Mouse (Mus musculus) lung, embryonic 16.5 days (tissue): ENCODE data around the gene Slc25a30. TPM values are rescaled to one million over a fixed set of nuclear protein-coding genes. Genes with fewer than 3 reads are reported as not detected.

Experiments used
- ATAC-seq: fragments of 200-750 bp; cut with Nextera tagmentation; 2 replicates; pipeline ENCODE4 v1.8.0; 2017; ENCODE audit warnings: low read depth, mild to moderate bottlenecking, moderate library complexity
- H3K27ac ChIP-seq: fragments of 300-500 bp; sonication (generic); 2 replicates; pipeline ENCODE4 v1.5.1; 2014; ENCODE audit warnings: mild to moderate bottlenecking, control low read depth, low read length
- H3K27me3 ChIP-seq: fragments of 300-500 bp; sonication (generic); 2 replicates; pipeline ENCODE4 v1.6.1; 2014; ENCODE audit warnings: low read depth, low read length, mixed read lengths; ENCODE audit not compliant: control insufficient read depth, insufficient read depth
- H3K36me3 ChIP-seq: fragments of 300-500 bp; sonication (generic); 2 replicates; pipeline ENCODE4 v1.6.1; 2014; ENCODE audit warnings: low read length; ENCODE audit not compliant: control insufficient read depth, insufficient read depth
- H3K4me1 ChIP-seq: fragments of 300-500 bp; sonication (generic); replicated peaks from 2 replicates; pipeline ENCODE4 v1.6.1; 2014; ENCODE audit warnings: low read length, mixed read lengths; ENCODE audit not compliant: control insufficient read depth, insufficient read depth
- H3K4me2 ChIP-seq: fragments of 300-500 bp; sonication (generic); 2 replicates; pipeline ENCODE4 v1.6.1; 2014; ENCODE audit warnings: low read depth, low read length, control low read depth
- H3K4me3 ChIP-seq: fragments of 300-500 bp; sonication (generic); 2 replicates; pipeline ENCODE4 v1.5.1; 2014; ENCODE audit warnings: mild to moderate bottlenecking, low read length, control low read depth
- H3K9ac ChIP-seq: fragments of 300-500 bp; sonication (generic); 2 replicates; pipeline ENCODE4 v1.6.1; 2014; ENCODE audit warnings: low read length, control low read depth
- H3K9me3 ChIP-seq: fragments of 300-500 bp; sonication (generic); 2 replicates; pipeline ENCODE4 v1.6.1; 2016; ENCODE audit warnings: low read length; ENCODE audit not compliant: control insufficient read depth
- WGBS: fragments of 180-500 bp; shearing (Covaris S2); extraction: QIAGEN DNeasy Blood & Tissue Kit; methylation state at CpG from one replicate; pipeline ENCODE4 v1.1.7; 2014; 5-methylcytosine and 5-hydroxymethylcytosine counted together
- polyA plus RNA-seq: library from polyadenylated mRNA; unstranded; fragments of >200 nt; fragmentation: Nextera tagmentation; extraction: Ambion mirVana; gene quantifications from 2 replicates; pipeline ENCODE4 v1.2.1, GENCODE M21; 2015

Gene Slc25a30
- polyA plus RNA-seq, 1 experiment from 2014 or later: 3.3 TPM

- peak; percentile 40 for ATAC-seq
- H3K36me3 ChIP-seq: no peaks in the 10 kb centered on the region
- H3K4me1 ChIP-seq: peaks cover 19% of the 10 kb centered on the region
- peak overlapping the region; percentile 5 for H3K9ac ChIP-seq
- no peaks in the 10 kb centered on the region; the same call in 1 of the 2 replicates for H3K27me3 ChIP-seq
- H3K27ac ChIP-seq: no peak overlapping the region
- WGBS: 5% methylated on average over 32 of the region's 32 CpGs
- H3K9me3 ChIP-seq: no peaks in the 10 kb centered on the region
- H3K4me2 ChIP-seq: peak overlapping the region; percentile 69
- peak overlapping the region; percentile 36 for H3K4me3 ChIP-seq
Measured at GRCm38 (mm10) chr14:75828866-75829806, 42.3 kb upstream of the Slc25a30 start.

GRCm38 (mm10) chr14:75828221-75828620 lies 41.4 kb upstream of the Slc25a30 start:
- no peak for ATAC-seq
- H3K4me2 ChIP-seq: peak overlapping the region; percentile 10; the same call in 1 of the 2 replicates

GRCm38 (mm10) chr14:75826851-75827410 lies 40.1 kb upstream of the Slc25a30 start:
- H3K9me3 ChIP-seq: no peaks in the 10 kb centered on the region

More at GRCm38 (mm10) chr14:75828221-75828620, 41.4 kb upstream of the Slc25a30 start:
- Histone ChIP-seq H3K9me3 (no peaks in the 10 kb centered on the region), H3K27me3 (no peaks in the 10 kb centered on the region; the same call in 1 of the 2 replicates), H3K4me1 (peaks cover 15% of the 10 kb centered on the region), H3K9ac (no peak overlapping the region), H3K36me3 (no peaks in the 10 kb centered on the region), H3K27ac (no peak overlapping the region), H3K4me3 (no peak overlapping the region)
- 33% methylated on average over 11 of the region's 11 CpGs for WGBS

GRCm38 (mm10) chr14:75820007-75820406 lies 33.2 kb upstream of the Slc25a30 start:
- H3K9ac ChIP-seq: no peak overlapping the region
- H3K4me2 ChIP-seq: no peak overlapping the region
- H3K36me3 ChIP-seq: no peaks in the 10 kb centered on the region
- no peaks in the 10 kb centered on the region for H3K27me3 ChIP-seq
- no peak overlapping the region for H3K27ac ChIP-seq
- H3K9me3 ChIP-seq: no peaks in the 10 kb centered on the region
- 69% methylated on average over 5 of the region's 5 CpGs for WGBS
- no peaks in the 10 kb centered on the region for H3K4me1 ChIP-seq
- H3K4me3 ChIP-seq: no peak overlapping the region
- ATAC-seq: no peak

More at GRCm38 (mm10) chr14:75826851-75827410, 40.1 kb upstream of the Slc25a30 start:
- no peak for ATAC-seq
- no peak overlapping the region for H3K4me3 ChIP-seq
- WGBS: 54% methylated on average over 3 of the region's 3 CpGs
- peaks cover 9% of the 10 kb centered on the region; the same call in 1 of the 2 replicates for H3K4me1 ChIP-seq
- H3K9ac ChIP-seq: no peak overlapping the region
- H3K4me2 ChIP-seq: no peak overlapping the region
- no peaks in the 10 kb centered on the region; the same call in 1 of the 2 replicates for H3K27me3 ChIP-seq
- H3K36me3 ChIP-seq: no peaks in the 10 kb centered on the region
- H3K27ac ChIP-seq: no peak overlapping the region

- H3K9ac ChIP-seq: no peak overlapping the region
- no peak for ATAC-seq
- no peak overlapping the region for H3K27ac ChIP-seq
- WGBS: 78% methylated on average over 2 of the region's 2 CpGs
- no peaks in the 10 kb centered on the region for H3K27me3 ChIP-seq
- no peaks in the 10 kb centered on the region for H3K4me1 ChIP-seq
- H3K4me3 ChIP-seq: no peak overlapping the region
- no peaks in the 10 kb centered on the region for H3K9me3 ChIP-seq
- H3K4me2 ChIP-seq: no peak overlapping the region
- H3K36me3 ChIP-seq: no peaks in the 10 kb centered on the region
Measured at GRCm38 (mm10) chr14:75819341-75819740, 32.5 kb upstream of the Slc25a30 start.

GRCm38 (mm10) chr14:75818528-75818927 lies 31.7 kb upstream of the Slc25a30 start:
- Histone ChIP-seq H3K36me3 (no peaks in the 10 kb centered on the region), H3K4me3 (no peak overlapping the region), H3K27ac (no peak overlapping the region), H3K9me3 (no peaks in the 10 kb centered on the region), H3K9ac (no peak overlapping the region), H3K27me3 (no peaks in the 10 kb centered on the region), H3K4me2 (no peak overlapping the region), H3K4me1 (no peaks in the 10 kb centered on the region)
- WGBS: 70% methylated on average over 2 of the region's 2 CpGs
- ATAC-seq: no peak

GRCm38 (mm10) chr14:75809931-75810330 lies 23.1 kb upstream of the Slc25a30 start:
- Histone ChIP-seq H3K9ac (no peak overlapping the region), H3K27ac (no peak overlapping the region), H3K36me3 (no peaks in the 10 kb centered on the region), H3K4me2 (no peak overlapping the region), H3K9me3 (no peaks in the 10 kb centered on the region), H3K27me3 (no peaks in the 10 kb centered on the region), H3K4me3 (no peak overlapping the region), H3K4me1 (no peaks in the 10 kb centered on the region)
- ATAC-seq: no peak
- WGBS: 84% methylated on average over 6 of the region's 6 CpGs

- no peaks in the 10 kb centered on the region for H3K36me3 ChIP-seq
- no peak overlapping the region for H3K4me2 ChIP-seq
- no peaks in the 10 kb centered on the region for H3K9me3 ChIP-seq
- H3K27me3 ChIP-seq: no peaks in the 10 kb centered on the region
- WGBS: 57% methylated on average over 8 of the region's 8 CpGs
- no peaks in the 10 kb centered on the region for H3K4me1 ChIP-seq
- H3K4me3 ChIP-seq: no peak overlapping the region
- H3K9ac ChIP-seq: no peak overlapping the region
- H3K27ac ChIP-seq: no peak overlapping the region
- no peak for ATAC-seq
Measured at GRCm38 (mm10) chr14:75807800-75808199, 21.0 kb upstream of the Slc25a30 start.

GRCm38 (mm10) chr14:75797769-75798386 lies 11.0 kb upstream of the Slc25a30 start:
- Histone ChIP-seq H3K9ac (no peak overlapping the region), H3K27ac (no peak overlapping the region), H3K9me3 (no peaks in the 10 kb centered on the region), H3K4me1 (no peaks in the 10 kb centered on the region), H3K4me3 (no peak overlapping the region), H3K27me3 (no peaks in the 10 kb centered on the region), H3K36me3 (no peaks in the 10 kb centered on the region), H3K4me2 (no peak overlapping the region)
- ATAC-seq: no peak
- 30% methylated on average over 5 of the region's 5 CpGs for WGBS
